Mouse (Mus musculus): Measurements from ENCODE around the gene Morc1. TPM values are rescaled to one million over a fixed set of nuclear protein-coding genes. Genes with fewer than 3 reads are reported as not detected.
A peak's percentile ranks its signal among the peaks of the same experiment; 100 is the strongest.

The Morc1 gene
- polyA plus RNA-seq, 1 experiment from 2014 or later, result 0.08 TPM

GRCm38 (mm10) chr16:48537108-48537507, 106.1 kb downstream of the Morc1 start:
- WGBS, result 92% methylated on average over 5 of the region's 5 CpGs

DNA sequence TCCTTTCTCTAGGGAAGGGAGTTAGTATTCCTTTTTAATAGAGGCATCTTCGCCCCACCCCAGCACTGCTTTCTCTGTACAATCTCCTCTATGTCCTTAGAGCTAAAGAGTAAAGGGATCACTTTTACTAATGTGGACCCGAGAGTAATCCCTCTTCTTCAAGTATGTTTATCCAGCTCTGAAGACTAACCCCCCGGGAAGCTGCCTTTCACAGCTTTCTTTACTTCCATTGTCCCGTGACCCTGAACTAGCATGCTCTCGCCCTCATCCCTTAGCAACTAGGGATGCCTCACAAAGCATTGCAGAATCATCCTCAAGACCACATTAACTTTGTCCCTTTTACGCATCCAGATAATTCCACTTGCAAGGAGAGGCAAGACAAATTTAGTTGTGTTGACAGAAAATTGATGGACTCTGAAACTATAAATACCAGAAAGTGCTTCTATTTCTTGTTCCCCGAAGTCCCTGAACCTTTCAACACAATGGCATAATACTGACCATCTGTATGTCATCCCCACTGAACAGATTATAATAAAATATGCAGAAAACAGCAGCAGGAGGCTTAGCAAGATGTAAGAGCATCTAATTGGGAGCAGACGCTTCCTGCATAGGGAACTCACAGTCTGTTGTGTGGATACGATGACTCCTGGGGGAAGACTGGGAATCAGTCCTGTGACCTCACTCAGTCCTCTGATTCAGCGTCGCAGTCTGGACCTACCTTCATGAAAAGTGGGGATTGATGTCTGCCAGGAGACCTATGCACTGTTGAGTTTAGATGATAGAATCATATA, 131.4 kb downstream of the Morc1 start:
- no peak overlapping the region for H3K9ac ChIP-seq (ENCODE audit: low read length)
- H3K4me1 ChIP-seq (ENCODE audit: control insufficient read depth, insufficient read depth, low read length), result no peaks in the 10 kb centered on the region; the same call in 1 of the 2 replicates
- WGBS, result 36% methylated on average over 11 of the region's 11 CpGs
- no peaks in the 10 kb centered on the region for H3K36me3 ChIP-seq (ENCODE audit: control insufficient read depth, insufficient read depth, low read length)
- no peak overlapping the region for H3K4me3 ChIP-seq (ENCODE audit: low read depth, low read length)
- no peaks in the 10 kb centered on the region for H3K27me3 ChIP-seq (replicated peaks; ENCODE audit: control insufficient read depth, insufficient read depth, low read length)
- no peak overlapping the region for H3K4me2 ChIP-seq (ENCODE audit: low read length)
- no peak overlapping the region for H3K27ac ChIP-seq (ENCODE audit: low read depth, low read length)
- peak; percentile 23 for DNase-seq (ENCODE audit: low spot score)
- no peaks in the 10 kb centered on the region for H3K9me3 ChIP-seq (replicated peaks; ENCODE audit: control insufficient read depth, low read length)
- ATAC-seq, result peak; percentile 57; the same call in 1 of the 2 replicates

More at GRCm38 (mm10) chr16:48537108-48537507, 106.1 kb downstream of the Morc1 start:
- H3K9me3 ChIP-seq (replicated peaks; ENCODE audit: control insufficient read depth, low read length), result no peaks in the 10 kb centered on the region
- H3K4me2 ChIP-seq (ENCODE audit: low read length), result no peak overlapping the region
- no peak overlapping the region for H3K4me3 ChIP-seq (ENCODE audit: low read depth, low read length)
- H3K27ac ChIP-seq (ENCODE audit: low read depth, low read length), result no peak overlapping the region
- ATAC-seq (no peak), DNase-seq (ENCODE audit: low spot score) (no peak)
- no peaks in the 10 kb centered on the region for H3K36me3 ChIP-seq (ENCODE audit: control insufficient read depth, insufficient read depth, low read length)
- no peaks in the 10 kb centered on the region for H3K27me3 ChIP-seq (replicated peaks; ENCODE audit: control insufficient read depth, insufficient read depth, low read length)
- no peaks in the 10 kb centered on the region for H3K4me1 ChIP-seq (ENCODE audit: control insufficient read depth, insufficient read depth, low read length)
- no peak overlapping the region for H3K9ac ChIP-seq (ENCODE audit: low read length)

DNA sequence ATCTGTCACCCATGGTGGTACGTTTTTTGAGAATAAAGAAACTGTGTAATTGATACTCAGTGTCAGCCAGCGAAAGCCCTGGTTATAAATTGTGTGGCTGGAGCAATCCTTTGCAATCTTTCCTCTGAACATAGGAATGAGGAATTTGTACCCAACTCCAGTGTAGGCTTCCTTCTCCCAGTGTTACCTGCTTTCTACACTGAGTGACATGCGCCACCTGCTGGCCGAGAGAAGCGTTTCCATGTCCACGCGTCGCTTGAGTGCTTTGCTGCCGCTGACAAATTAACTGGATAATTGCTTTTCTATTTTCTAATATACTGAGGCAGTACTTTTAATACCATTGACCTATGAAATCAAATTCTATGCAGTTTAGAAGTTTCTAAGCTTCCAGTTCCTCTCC, 139.3 kb downstream of the Morc1 start:
- peak; percentile 93 for ATAC-seq
- Histone ChIP-seq H3K36me3 (ENCODE audit: control insufficient read depth, insufficient read depth, low read length) (no peaks in the 10 kb centered on the region), H3K9ac (ENCODE audit: low read length) (no peak overlapping the region), H3K4me1 (ENCODE audit: control insufficient read depth, insufficient read depth, low read length) (no peaks in the 10 kb centered on the region), H3K27me3 (replicated peaks; ENCODE audit: control insufficient read depth, insufficient read depth, low read length) (no peaks in the 10 kb centered on the region), H3K4me3 (ENCODE audit: low read depth, low read length) (no peak overlapping the region), H3K9me3 (replicated peaks; ENCODE audit: control insufficient read depth, low read length) (no peaks in the 10 kb centered on the region), H3K27ac (ENCODE audit: low read depth, low read length) (no peak overlapping the region), H3K4me2 (ENCODE audit: low read length) (no peak overlapping the region)
- 17% methylated on average over 9 of the region's 9 CpGs for whole genome bisulfite sequencing
- DNase-seq (ENCODE audit: low spot score), result peak; percentile 88

- 87% methylated on average over 5 of the region's 5 CpGs for WGBS
- Histone ChIP-seq H3K27me3 (replicated peaks; ENCODE audit: control insufficient read depth, insufficient read depth, low read length) (no peaks in the 10 kb centered on the region), H3K4me2 (ENCODE audit: low read length) (no peak overlapping the region), H3K4me3 (ENCODE audit: low read depth, low read length) (no peak overlapping the region), H3K27ac (ENCODE audit: low read depth, low read length) (no peak overlapping the region), H3K4me1 (ENCODE audit: control insufficient read depth, insufficient read depth, low read length) (no peaks in the 10 kb centered on the region), H3K9ac (ENCODE audit: low read length) (no peak overlapping the region), H3K9me3 (replicated peaks; ENCODE audit: control insufficient read depth, low read length) (no peaks in the 10 kb centered on the region), H3K36me3 (ENCODE audit: control insufficient read depth, insufficient read depth, low read length) (no peaks in the 10 kb centered on the region)
- DNase-seq (ENCODE audit: low spot score) (no peak), ATAC-seq (no peak)
Measured at GRCm38 (mm10) chr16:48574072-48574471, 143.0 kb downstream of the Morc1 start.

DNA sequence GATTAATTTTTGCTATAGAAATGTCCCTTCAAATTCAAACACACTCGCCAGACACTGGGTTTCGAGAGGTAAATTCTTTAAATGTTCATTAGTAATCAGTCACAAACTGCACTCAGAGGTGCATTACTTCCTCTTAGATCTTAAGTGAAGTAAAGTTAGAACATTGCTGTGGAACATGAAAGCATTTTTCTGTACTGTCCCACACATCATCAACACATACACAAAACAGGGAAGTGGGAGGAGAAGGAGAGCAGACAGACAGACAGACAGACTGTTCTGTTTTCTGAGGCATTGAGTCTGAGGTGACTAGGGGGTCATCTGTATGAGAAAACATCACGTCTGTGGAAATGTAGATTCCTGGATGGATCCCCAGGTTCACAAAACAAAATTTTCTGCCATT, 143.5 kb downstream of the Morc1 start:
- Histone ChIP-seq H3K36me3 (ENCODE audit: control insufficient read depth, insufficient read depth, low read length) (no peaks in the 10 kb centered on the region), H3K27ac (ENCODE audit: low read depth, low read length) (no peak overlapping the region), H3K4me2 (ENCODE audit: low read length) (no peak overlapping the region), H3K9me3 (replicated peaks; ENCODE audit: control insufficient read depth, low read length) (no peaks in the 10 kb centered on the region), H3K9ac (ENCODE audit: low read length) (no peak overlapping the region), H3K27me3 (replicated peaks; ENCODE audit: control insufficient read depth, insufficient read depth, low read length) (no peaks in the 10 kb centered on the region), H3K4me3 (ENCODE audit: low read depth, low read length) (no peak overlapping the region), H3K4me1 (ENCODE audit: control insufficient read depth, insufficient read depth, low read length) (no peaks in the 10 kb centered on the region)
- ATAC-seq, result no peak
- WGBS, result 84% methylated on average over 3 of the region's 3 CpGs
- DNase-seq (ENCODE audit: low spot score), result no peak

DNA sequence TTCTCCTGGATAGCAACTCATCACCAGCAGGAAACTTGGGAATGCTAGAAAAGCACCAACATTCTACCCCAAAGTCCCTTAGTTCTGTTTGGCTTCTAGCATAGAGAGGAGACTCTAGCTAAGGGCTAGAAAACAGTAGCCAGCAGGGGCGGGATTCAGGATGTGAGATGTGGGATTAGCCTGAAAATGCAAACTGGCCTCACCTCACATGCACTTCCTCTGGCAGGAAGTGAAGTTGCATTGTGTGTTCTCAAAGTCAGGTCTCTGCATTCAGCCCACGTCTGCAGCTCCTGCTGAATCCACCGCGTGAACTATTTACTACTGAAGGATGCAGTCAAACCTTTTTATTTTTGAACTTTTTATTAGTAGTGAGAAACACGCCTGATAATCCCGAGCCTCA, 154.3 kb downstream of the Morc1 start:
- no peak for DNase-seq (ENCODE audit: low spot score)
- ATAC-seq, result no peak
- no peaks in the 10 kb centered on the region for H3K36me3 ChIP-seq (ENCODE audit: control insufficient read depth, insufficient read depth, low read length)
- no peaks in the 10 kb centered on the region for H3K4me1 ChIP-seq (ENCODE audit: control insufficient read depth, insufficient read depth, low read length)
- no peak overlapping the region for H3K9ac ChIP-seq (ENCODE audit: low read length)
- no peak overlapping the region for H3K4me3 ChIP-seq (ENCODE audit: low read depth, low read length)
- H3K9me3 ChIP-seq (replicated peaks; ENCODE audit: control insufficient read depth, low read length), result no peaks in the 10 kb centered on the region
- no peaks in the 10 kb centered on the region for H3K27me3 ChIP-seq (replicated peaks; ENCODE audit: control insufficient read depth, insufficient read depth, low read length)
- no peak overlapping the region for H3K4me2 ChIP-seq (ENCODE audit: low read length)
- H3K27ac ChIP-seq (ENCODE audit: low read depth, low read length), result no peak overlapping the region
- WGBS, result 77% methylated on average over 6 of the region's 6 CpGs

- WGBS, result 89% methylated on average over 5 of the region's 5 CpGs
- ATAC-seq (no peak), DNase-seq (ENCODE audit: low spot score) (no peak)
- no peaks in the 10 kb centered on the region for H3K4me1 ChIP-seq (ENCODE audit: control insufficient read depth, insufficient read depth, low read length)
- H3K27ac ChIP-seq (ENCODE audit: low read depth, low read length), result no peak overlapping the region
- no peaks in the 10 kb centered on the region for H3K27me3 ChIP-seq (replicated peaks; ENCODE audit: control insufficient read depth, insufficient read depth, low read length)
- H3K4me2 ChIP-seq (ENCODE audit: low read length), result no peak overlapping the region
- H3K9ac ChIP-seq (ENCODE audit: low read length), result no peak overlapping the region
- H3K36me3 ChIP-seq (ENCODE audit: control insufficient read depth, insufficient read depth, low read length), result no peaks in the 10 kb centered on the region
- H3K9me3 ChIP-seq (replicated peaks; ENCODE audit: control insufficient read depth, low read length), result no peaks in the 10 kb centered on the region
- no peak overlapping the region for H3K4me3 ChIP-seq (ENCODE audit: low read depth, low read length)
Measured at GRCm38 (mm10) chr16:48594457-48594856, 163.4 kb downstream of the Morc1 start.

- no peaks in the 10 kb centered on the region for H3K4me1 ChIP-seq (ENCODE audit: control insufficient read depth, insufficient read depth, low read length)
- H3K9ac ChIP-seq (ENCODE audit: low read length), result no peak overlapping the region
- H3K9me3 ChIP-seq (replicated peaks; ENCODE audit: control insufficient read depth, low read length), result no peaks in the 10 kb centered on the region
- no peak for DNase-seq (ENCODE audit: low spot score)
- no peak for ATAC-seq
- no peak overlapping the region for H3K4me3 ChIP-seq (ENCODE audit: low read depth, low read length)
- WGBS, result 51% methylated on average over 1 of the region's 1 CpGs
- H3K27ac ChIP-seq (ENCODE audit: low read depth, low read length), result no peak overlapping the region
- no peaks in the 10 kb centered on the region for H3K27me3 ChIP-seq (replicated peaks; ENCODE audit: control insufficient read depth, insufficient read depth, low read length)
- no peak overlapping the region for H3K4me2 ChIP-seq (ENCODE audit: low read length)
- H3K36me3 ChIP-seq (ENCODE audit: control insufficient read depth, insufficient read depth, low read length), result no peaks in the 10 kb centered on the region
Measured at GRCm38 (mm10) chr16:48595216-48595615, 164.2 kb downstream of the Morc1 start.

DNA sequence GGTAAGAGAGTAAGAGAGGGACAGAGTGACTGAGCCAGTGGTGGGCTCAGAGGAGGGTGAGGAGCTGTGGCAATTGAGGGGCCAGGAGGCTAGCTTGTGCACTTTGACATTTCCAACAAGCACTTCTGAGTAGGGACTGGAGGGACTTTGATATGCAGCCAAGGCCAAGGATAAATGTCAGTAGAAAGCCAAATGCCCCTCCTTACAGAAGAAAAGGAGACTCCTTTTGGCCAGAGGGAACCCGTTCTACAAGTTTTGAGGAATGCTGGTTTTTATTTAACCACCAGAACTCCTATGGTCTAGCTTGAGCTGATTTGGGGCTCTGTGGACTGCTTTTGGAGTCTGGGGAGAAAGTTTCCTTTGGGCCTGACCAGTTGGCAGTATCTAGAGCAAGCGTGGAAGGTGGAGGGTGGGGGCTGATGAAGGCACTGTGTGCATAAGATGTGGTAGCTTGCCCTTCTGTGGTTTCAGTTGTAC, 172.7 kb downstream of the Morc1 start:
- H3K4me3 ChIP-seq (ENCODE audit: low read depth, low read length), result no peak overlapping the region
- H3K27ac ChIP-seq (ENCODE audit: low read depth, low read length), result no peak overlapping the region
- no peaks in the 10 kb centered on the region for H3K27me3 ChIP-seq (replicated peaks; ENCODE audit: control insufficient read depth, insufficient read depth, low read length)
- WGBS, result 90% methylated on average over 2 of the region's 2 CpGs
- no peaks in the 10 kb centered on the region for H3K4me1 ChIP-seq (ENCODE audit: control insufficient read depth, insufficient read depth, low read length)
- DNase-seq (ENCODE audit: low spot score) (no peak), ATAC-seq (no peak)
- H3K9ac ChIP-seq (ENCODE audit: low read length), result no peak overlapping the region
- H3K36me3 ChIP-seq (ENCODE audit: control insufficient read depth, insufficient read depth, low read length), result no peaks in the 10 kb centered on the region
- H3K9me3 ChIP-seq (replicated peaks; ENCODE audit: control insufficient read depth, low read length), result no peaks in the 10 kb centered on the region
- H3K4me2 ChIP-seq (ENCODE audit: low read length), result no peak overlapping the region
